Mouse (Mus musculus) midbrain, postnatal 0 days (tissue): Measurements from ENCODE around the gene BC017158. TPM values are rescaled to one million over a fixed set of nuclear protein-coding genes. Genes with fewer than 3 reads are reported as not detected.

Source experiments
- ATAC-seq: fragments of 200-750 bp; cut with Nextera tagmentation; 2 replicates; pipeline ENCODE4 v1.8.0; 2017; ENCODE audit warnings: moderate number of reproducible peaks, mild to moderate bottlenecking, moderate TSS enrichment, moderate library complexity; ENCODE audit not compliant: low FRiP score
- DNase-seq: peaks from one replicate; pipeline ENCODE4 v3.0.0-alpha.2; 2015; ENCODE audit warnings: low spot score
- H3K27ac ChIP-seq: fragments of 300-500 bp; sonication (generic); 2 replicates; pipeline ENCODE4 v1.5.1; 2014; ENCODE audit warnings: low read depth, mild to moderate bottlenecking, low read length, mixed read lengths
- H3K27me3 ChIP-seq: fragments of 300-500 bp; sonication (generic); 2 replicates; pipeline ENCODE4 v1.6.1; 2014; ENCODE audit warnings: low read length, control low read depth, mixed read lengths; ENCODE audit not compliant: insufficient read depth
- H3K36me3 ChIP-seq: fragments of 300-500 bp; sonication (generic); 2 replicates; pipeline ENCODE4 v1.6.1; 2014; ENCODE audit warnings: low read length, control low read depth, mixed read lengths; ENCODE audit not compliant: insufficient read depth
- H3K4me1 ChIP-seq: fragments of 300-500 bp; sonication (generic); 2 replicates; pipeline ENCODE4 v1.6.1; 2014; ENCODE audit warnings: mild to moderate bottlenecking, control low read depth, antibody characterized with exemption, low read length, mixed read lengths; ENCODE audit not compliant: insufficient read depth
- H3K4me2 ChIP-seq: fragments of 300-500 bp; sonication (generic); 2 replicates; pipeline ENCODE4 v1.6.1; 2014; ENCODE audit warnings: low read depth, mild to moderate bottlenecking, low read length, mixed read lengths; ENCODE audit not compliant: poor library complexity, severe bottlenecking
- H3K4me3 ChIP-seq: fragments of 300-500 bp; sonication (generic); 2 replicates; pipeline ENCODE4 v1.5.1; 2014; ENCODE audit warnings: low read depth, mild to moderate bottlenecking, low read length, moderate library complexity
- H3K9ac ChIP-seq: fragments of 300-500 bp; sonication (generic); replicated peaks from 2 replicates; pipeline ENCODE4 v1.6.1; 2014; ENCODE audit warnings: mild to moderate bottlenecking, low read length, moderate library complexity, mixed read lengths; ENCODE audit not compliant: poor library complexity, severe bottlenecking
- H3K9me3 ChIP-seq: fragments of 300-500 bp; sonication (generic); 2 replicates; pipeline ENCODE4 v1.6.1; 2016; ENCODE audit warnings: low read length, control low read depth
- CTCF ChIP-seq: IDR thresholded peaks from 2 replicates; pipeline ENCODE4 v1.5.1; 2016; ENCODE audit warnings: antibody characterized with exemption, mild to moderate bottlenecking
- WGBS: fragments of 180-500 bp; shearing (Covaris S2); extraction: QIAGEN DNeasy Blood & Tissue Kit; methylation state at CpG from one replicate; pipeline ENCODE4 v1.1.7; 2014; 5-methylcytosine and 5-hydroxymethylcytosine counted together
- polyA plus RNA-seq: library from polyadenylated mRNA; unstranded; fragments of >200 nt; fragmentation: Nextera tagmentation; extraction: Ambion mirVana; gene quantifications from 2 replicates; pipeline ENCODE4 v1.2.1, GENCODE M21; 2015
- total RNA-seq: library from RNA; depleted of rRNA; stranded (reverse); fragments of >200 nt; gene quantifications from 2 replicates; pipeline ENCODE4 v1.2.3, GENCODE M21; 2014

The BC017158 gene
- total and polyA plus RNA-seq, 2 experiments from 2014 or later = 17.9 to 28.0 TPM

GRCm38 (mm10) chr7:128321260-128321659 is 23.3 kb upstream of the BC017158 start:
- no peak overlapping the region for H3K9ac ChIP-seq
- H3K4me1 ChIP-seq = no peaks in the 10 kb centered on the region
- no peak for ATAC-seq
- no peaks in the 10 kb centered on the region for H3K9me3 ChIP-seq
- no peak overlapping the region for H3K4me2 ChIP-seq
- no peak overlapping the region for H3K27ac ChIP-seq
- no peak for DNase-seq
- no peaks in the 10 kb centered on the region for H3K27me3 ChIP-seq
- H3K36me3 ChIP-seq = no peaks in the 10 kb centered on the region
- TF ChIP-seq CTCF = no peak
- no peak overlapping the region for H3K4me3 ChIP-seq
- 79% methylated on average over 7 of the region's 7 CpGs for WGBS

- H3K27ac ChIP-seq = no peak overlapping the region
- no peak overlapping the region for H3K9ac ChIP-seq
- no peaks in the 10 kb centered on the region for H3K36me3 ChIP-seq
- DNase-seq (no peak), ATAC-seq (no peak)
- TF ChIP-seq CTCF = no peak
- H3K4me2 ChIP-seq = no peak overlapping the region
- no peaks in the 10 kb centered on the region for H3K9me3 ChIP-seq
- H3K27me3 ChIP-seq = no peaks in the 10 kb centered on the region
- no peak overlapping the region for H3K4me3 ChIP-seq
- no peaks in the 10 kb centered on the region for H3K4me1 ChIP-seq
- 75% methylated on average over 2 of the region's 2 CpGs for WGBS
Measured at GRCm38 (mm10) chr7:128320219-128320816, 22.3 kb upstream of the BC017158 start.

GRCm38 (mm10) chr7:128319140-128319539 is 21.2 kb upstream of the BC017158 start:
- Histone ChIP-seq H3K4me1 (no peaks in the 10 kb centered on the region), H3K9me3 (no peaks in the 10 kb centered on the region), H3K9ac (no peak overlapping the region), H3K4me3 (no peak overlapping the region), H3K27me3 (no peaks in the 10 kb centered on the region), H3K4me2 (no peak overlapping the region), H3K27ac (no peak overlapping the region), H3K36me3 (no peaks in the 10 kb centered on the region)
- ATAC-seq (no peak), DNase-seq (no peak)
- no peak for TF ChIP-seq CTCF
- 89% methylated on average over 7 of the region's 7 CpGs for WGBS

- Histone ChIP-seq H3K4me1 (no peaks in the 10 kb centered on the region), H3K9ac (no peak overlapping the region), H3K27me3 (no peaks in the 10 kb centered on the region), H3K36me3 (no peaks in the 10 kb centered on the region), H3K9me3 (no peaks in the 10 kb centered on the region), H3K4me3 (no peak overlapping the region), H3K4me2 (no peak overlapping the region), H3K27ac (no peak overlapping the region)
- 44% methylated on average over 4 of the region's 4 CpGs for WGBS
- DNase-seq (no peak), ATAC-seq (no peak)
- no peak for TF ChIP-seq CTCF
Measured at GRCm38 (mm10) chr7:128317011-128317410, 19.0 kb upstream of the BC017158 start.

GRCm38 (mm10) chr7:128314491-128314890 is 16.5 kb upstream of the BC017158 start:
- Histone ChIP-seq H3K27ac (no peak overlapping the region), H3K4me3 (no peak overlapping the region), H3K4me1 (no peaks in the 10 kb centered on the region), H3K4me2 (no peak overlapping the region), H3K9ac (no peak overlapping the region), H3K36me3 (no peaks in the 10 kb centered on the region), H3K9me3 (no peaks in the 10 kb centered on the region), H3K27me3 (no peaks in the 10 kb centered on the region)
- TF ChIP-seq CTCF = no peak
- no peak for DNase-seq
- no peak for ATAC-seq
- WGBS = 76% methylated on average over 7 of the region's 7 CpGs

- DNase-seq (no peak), ATAC-seq (no peak)
- Histone ChIP-seq H3K9me3 (no peaks in the 10 kb centered on the region), H3K4me1 (no peaks in the 10 kb centered on the region), H3K4me3 (no peak overlapping the region), H3K27me3 (no peaks in the 10 kb centered on the region), H3K4me2 (no peak overlapping the region), H3K27ac (no peak overlapping the region), H3K36me3 (no peaks in the 10 kb centered on the region), H3K9ac (no peak overlapping the region)
- WGBS = 76% methylated on average over 2 of the region's 2 CpGs
- no peak for TF ChIP-seq CTCF
Measured at GRCm38 (mm10) chr7:128313601-128314000, 15.6 kb upstream of the BC017158 start.
